Mouse (Mus musculus): ENCODE data around the gene R3hcc1l.

- TF ChIP-seq POLR2A (IDR thresholded peaks at IDR 0.05; ENCODE audit: borderline replicate concordance, control insufficient read depth, low read depth, low read length) (no peak), CTCF (IDR thresholded peaks at IDR 0.05; ENCODE audit: control insufficient read depth, insufficient read depth, low read length) (no peak)
These were observed 45.2 kb downstream of the R3hcc1l start for GRCm38 (mm10) chr19:42563726-42564270.

Data from bone marrow, adult 2 months (tissue).